Mouse (Mus musculus) heart, embryonic 12.5 days (tissue): Measurements from ENCODE around the gene Lrig2. TPM values are rescaled to one million over a fixed set of nuclear protein-coding genes. Genes with fewer than 3 reads are reported as not detected.

ENCODE experiments used
- ATAC-seq: fragments of 200-750 bp; cut with Nextera tagmentation; 2 replicates; pipeline ENCODE4 v1.8.0; 2017; ENCODE audit warnings: moderate TSS enrichment, moderate library complexity; ENCODE audit not compliant: insufficient number of reproducible peaks, low FRiP score
- H3K27ac ChIP-seq: fragments of 300-500 bp; sonication (generic); 2 replicates; pipeline ENCODE4 v1.5.1; 2016; ENCODE audit warnings: mild to moderate bottlenecking, moderate library complexity; ENCODE audit not compliant: poor library complexity, severe bottlenecking
- H3K27me3 ChIP-seq: fragments of 300-500 bp; sonication (generic); replicated peaks from 2 replicates; pipeline ENCODE4 v1.6.1; 2016; ENCODE audit warnings: mild to moderate bottlenecking, moderate library complexity
- H3K36me3 ChIP-seq: fragments of 300-500 bp; sonication (generic); 2 replicates; pipeline ENCODE4 v1.6.1; 2016; ENCODE audit warnings: mild to moderate bottlenecking, moderate library complexity
- H3K4me1 ChIP-seq: fragments of 300-500 bp; sonication (generic); replicated peaks from 2 replicates; pipeline ENCODE4 v1.6.1; 2016; ENCODE audit warnings: mild to moderate bottlenecking
- H3K4me2 ChIP-seq: fragments of 300-500 bp; sonication (generic); 2 replicates; pipeline ENCODE4 v1.6.1; 2016; ENCODE audit warnings: mild to moderate bottlenecking, moderate library complexity
- H3K4me3 ChIP-seq: fragments of 300-500 bp; sonication (generic); 2 replicates; pipeline ENCODE4 v1.5.1; 2016; ENCODE audit warnings: mild to moderate bottlenecking
- H3K9ac ChIP-seq: fragments of 300-500 bp; sonication (generic); 2 replicates; pipeline ENCODE4 v1.6.1; 2016; ENCODE audit warnings: mild to moderate bottlenecking, moderate library complexity
- H3K9me3 ChIP-seq: fragments of 300-500 bp; sonication (generic); replicated peaks from 2 replicates; pipeline ENCODE4 v1.6.1; 2016; ENCODE audit warnings: mild to moderate bottlenecking, moderate library complexity
- WGBS: fragments of 180-500 bp; shearing (Covaris S2); methylation state at CpG from one replicate; pipeline ENCODE4 v1.1.7; 2016; 5-methylcytosine and 5-hydroxymethylcytosine counted together
- polyA plus RNA-seq: library from polyadenylated mRNA; unstranded; fragments of >200 nt; fragmentation: Nextera tagmentation; extraction: Ambion mirVana; gene quantifications from 2 replicates; pipeline ENCODE4 v1.2.1, GENCODE M21; 2016

Lrig2 gene
- polyA plus RNA-seq, 1 experiment from 2014 or later = 14.4 TPM

- no peak overlapping the region for H3K27ac ChIP-seq
- no peak for ATAC-seq
- H3K27me3 ChIP-seq = no peaks in the 10 kb centered on the region
- 69% methylated on average over 4 of the region's 4 CpGs for WGBS
- H3K9me3 ChIP-seq = no peaks in the 10 kb centered on the region
- no peaks in the 10 kb centered on the region for H3K36me3 ChIP-seq
- H3K9ac ChIP-seq = no peak overlapping the region
- no peak overlapping the region for H3K4me3 ChIP-seq
- H3K4me1 ChIP-seq = no peaks in the 10 kb centered on the region
- H3K4me2 ChIP-seq = no peak overlapping the region
These were observed 14.6 kb upstream of the Lrig2 start for GRCm38 (mm10) chr3:104526115-104526882.

GRCm38 (mm10) chr3:104525516-104525915 is 13.8 kb upstream of the Lrig2 start:
- no peak overlapping the region for H3K27ac ChIP-seq
- 44% methylated on average over 2 of the region's 2 CpGs for WGBS
- no peak for ATAC-seq

GRCm38 (mm10) chr3:104525029-104525428 is 13.3 kb upstream of the Lrig2 start:
- Histone ChIP-seq H3K9me3 (no peaks in the 10 kb centered on the region), H3K27ac (no peak overlapping the region), H3K4me1 (no peaks in the 10 kb centered on the region), H3K27me3 (no peaks in the 10 kb centered on the region), H3K4me3 (no peak overlapping the region), H3K4me2 (no peak overlapping the region), H3K36me3 (no peaks in the 10 kb centered on the region), H3K9ac (no peak overlapping the region)
- no peak for ATAC-seq
- 52% methylated on average over 1 of the region's 1 CpGs for WGBS

More at GRCm38 (mm10) chr3:104525516-104525915, 13.8 kb upstream of the Lrig2 start:
- no peaks in the 10 kb centered on the region for H3K4me1 ChIP-seq
- H3K27me3 ChIP-seq = no peaks in the 10 kb centered on the region
- no peak overlapping the region for H3K4me2 ChIP-seq
- no peaks in the 10 kb centered on the region for H3K36me3 ChIP-seq
- H3K9ac ChIP-seq = no peak overlapping the region
- H3K9me3 ChIP-seq = no peaks in the 10 kb centered on the region
- no peak overlapping the region for H3K4me3 ChIP-seq

GRCm38 (mm10) chr3:104523333-104523871 is 11.7 kb upstream of the Lrig2 start:
- Histone ChIP-seq H3K4me2 (no peak overlapping the region), H3K27ac (no peak overlapping the region), H3K9ac (no peak overlapping the region), H3K4me3 (no peak overlapping the region), H3K9me3 (no peaks in the 10 kb centered on the region), H3K36me3 (no peaks in the 10 kb centered on the region), H3K4me1 (no peaks in the 10 kb centered on the region), H3K27me3 (no peaks in the 10 kb centered on the region)
- WGBS = 53% methylated on average over 4 of the region's 4 CpGs
- ATAC-seq = no peak

- peaks cover 4% of the 10 kb centered on the region for H3K9me3 ChIP-seq
- 63% methylated on average over 3 of the region's 3 CpGs for WGBS
- H3K4me1 ChIP-seq = no peaks in the 10 kb centered on the region
- H3K27me3 ChIP-seq = no peaks in the 10 kb centered on the region
- ATAC-seq = no peak
- no peak overlapping the region for H3K9ac ChIP-seq
- H3K4me3 ChIP-seq = no peak overlapping the region
- H3K27ac ChIP-seq = no peak overlapping the region
- H3K4me2 ChIP-seq = no peak overlapping the region
- no peaks in the 10 kb centered on the region for H3K36me3 ChIP-seq
These were observed 9.7 kb upstream of the Lrig2 start for GRCm38 (mm10) chr3:104521341-104521924.

- H3K4me2 ChIP-seq = no peak overlapping the region
These were observed 8.8 kb upstream of the Lrig2 start for GRCm38 (mm10) chr3:104520471-104520870.

GRCm38 (mm10) chr3:104518931-104519330 is 7.2 kb upstream of the Lrig2 start:
- Histone ChIP-seq H3K27ac (no peak overlapping the region), H3K36me3 (no peaks in the 10 kb centered on the region), H3K4me1 (no peaks in the 10 kb centered on the region), H3K9ac (no peak overlapping the region), H3K4me3 (no peak overlapping the region), H3K9me3 (peaks cover 4% of the 10 kb centered on the region), H3K4me2 (no peak overlapping the region), H3K27me3 (no peaks in the 10 kb centered on the region)
- no peak for ATAC-seq
- WGBS = 61% methylated on average over 6 of the region's 6 CpGs

More at GRCm38 (mm10) chr3:104520471-104520870, 8.8 kb upstream of the Lrig2 start:
- no peak for ATAC-seq
- Histone ChIP-seq H3K9me3 (peaks cover 4% of the 10 kb centered on the region), H3K27ac (no peak overlapping the region), H3K9ac (no peak overlapping the region), H3K4me1 (no peaks in the 10 kb centered on the region), H3K4me3 (no peak overlapping the region), H3K27me3 (no peaks in the 10 kb centered on the region), H3K36me3 (no peaks in the 10 kb centered on the region)
- WGBS = 62% methylated on average over 3 of the region's 3 CpGs

GRCm38 (mm10) chr3:104518411-104518810 is 6.7 kb upstream of the Lrig2 start:
- H3K4me1 ChIP-seq = no peaks in the 10 kb centered on the region
- peaks cover 4% of the 10 kb centered on the region for H3K9me3 ChIP-seq
- no peak overlapping the region for H3K9ac ChIP-seq
- WGBS = 75% methylated on average over 3 of the region's 3 CpGs
- no peaks in the 10 kb centered on the region for H3K27me3 ChIP-seq
- H3K4me3 ChIP-seq = no peak overlapping the region
- H3K4me2 ChIP-seq = no peak overlapping the region
- H3K27ac ChIP-seq = no peak overlapping the region
- ATAC-seq = no peak
- H3K36me3 ChIP-seq = no peaks in the 10 kb centered on the region

- Histone ChIP-seq H3K27ac (no peak overlapping the region), H3K9ac (no peak overlapping the region), H3K4me3 (no peak overlapping the region), H3K36me3 (no peaks in the 10 kb centered on the region), H3K4me1 (peaks cover 6% of the 10 kb centered on the region; the same call in 1 of the 2 replicates), H3K4me2 (no peak overlapping the region), H3K27me3 (no peaks in the 10 kb centered on the region), H3K9me3 (peaks cover 4% of the 10 kb centered on the region)
- ATAC-seq = no peak
- 75% methylated on average over 5 of the region's 5 CpGs for WGBS
These were observed 5.4 kb upstream of the Lrig2 start for GRCm38 (mm10) chr3:104517161-104517560.

- H3K27me3 ChIP-seq = no peaks in the 10 kb centered on the region
- H3K4me2 ChIP-seq = no peak overlapping the region
- no peak overlapping the region for H3K27ac ChIP-seq
- H3K4me3 ChIP-seq = no peak overlapping the region
- peaks cover 8% of the 10 kb centered on the region; the same call in 1 of the 2 replicates for H3K4me1 ChIP-seq
- no peak overlapping the region for H3K9ac ChIP-seq
- no peak for ATAC-seq
- H3K9me3 ChIP-seq = peaks cover 4% of the 10 kb centered on the region
- H3K36me3 ChIP-seq = no peaks in the 10 kb centered on the region
- 83% methylated on average over 2 of the region's 2 CpGs for WGBS
These were observed 2.8 kb upstream of the Lrig2 start for GRCm38 (mm10) chr3:104514510-104514909.

GRCm38 (mm10) chr3:104512424-104512748 is 668 bp upstream of the Lrig2 start:
- peaks cover 16% of the 10 kb centered on the region for H3K4me1 ChIP-seq
- peaks cover 4% of the 10 kb centered on the region for H3K9me3 ChIP-seq
- H3K36me3 ChIP-seq = no peaks in the 10 kb centered on the region
- H3K4me2 ChIP-seq = peak overlapping the region; percentile 68
- peak overlapping the region; percentile 79 for H3K27ac ChIP-seq
- peak overlapping the region; percentile 67 for H3K9ac ChIP-seq
- H3K27me3 ChIP-seq = no peaks in the 10 kb centered on the region
- 24% methylated on average over 5 of the region's 5 CpGs for WGBS
- H3K4me3 ChIP-seq = peak overlapping the region; percentile 98
- no peak for ATAC-seq
